Mouse (Mus musculus) hindbrain, postnatal 0 days (tissue): Measurements from ENCODE around the gene Xpnpep3. TPM values are rescaled to one million over a fixed set of nuclear protein-coding genes. Genes with fewer than 3 reads are reported as not detected.

Experiments used
- ATAC-seq: fragments of 200-750 bp; cut with Nextera tagmentation; 2 replicates; pipeline ENCODE4 v1.8.0; 2017; ENCODE audit warnings: mild to moderate bottlenecking, moderate TSS enrichment, moderate library complexity
- DNase-seq: peaks from one replicate; pipeline ENCODE4 v3.0.0-alpha.2; 2015; ENCODE audit warnings: low spot score
- H3K27ac ChIP-seq: fragments of 300-500 bp; sonication (generic); 2 replicates; pipeline ENCODE4 v1.5.1; 2014; ENCODE audit warnings: mild to moderate bottlenecking
- H3K27me3 ChIP-seq: fragments of 300-500 bp; sonication (generic); 2 replicates; pipeline ENCODE4 v1.6.1; 2014; ENCODE audit warnings: low read length, mixed read lengths; ENCODE audit not compliant: insufficient read depth
- H3K36me3 ChIP-seq: fragments of 300-500 bp; sonication (generic); 2 replicates; pipeline ENCODE4 v1.6.1; 2014; ENCODE audit warnings: low read length, mixed read lengths; ENCODE audit not compliant: insufficient read depth
- H3K4me1 ChIP-seq: fragments of 300-500 bp; sonication (generic); 2 replicates; pipeline ENCODE4 v1.6.1; 2014; ENCODE audit warnings: antibody characterized with exemption, low read length, mixed read lengths; ENCODE audit not compliant: insufficient read depth
- H3K4me2 ChIP-seq: fragments of 300-500 bp; sonication (generic); 2 replicates; pipeline ENCODE4 v1.6.1; 2014; ENCODE audit warnings: low read depth, mild to moderate bottlenecking, low read length, moderate library complexity, mixed read lengths
- H3K4me3 ChIP-seq: fragments of 300-500 bp; sonication (generic); 2 replicates; pipeline ENCODE4 v1.5.1; 2014; ENCODE audit warnings: low read length
- H3K9ac ChIP-seq: fragments of 300-500 bp; sonication (generic); replicated peaks from 2 replicates; pipeline ENCODE4 v1.6.1; 2014; ENCODE audit warnings: mild to moderate bottlenecking, low read length, moderate library complexity, mixed read lengths
- H3K9me3 ChIP-seq: fragments of 300-500 bp; sonication (generic); 2 replicates; pipeline ENCODE4 v1.6.1; 2016; ENCODE audit warnings: low read length, mixed read lengths
- CTCF ChIP-seq: IDR thresholded peaks from 2 replicates; pipeline ENCODE4 v1.5.1; 2016; ENCODE audit warnings: antibody characterized with exemption, control low read depth, low read depth
- WGBS: fragments of 180-500 bp; shearing (Covaris S2); extraction: QIAGEN DNeasy Blood & Tissue Kit; methylation state at CpG from one replicate; pipeline ENCODE4 v1.1.7; 2014; 5-methylcytosine and 5-hydroxymethylcytosine counted together
- polyA plus RNA-seq: library from polyadenylated mRNA; unstranded; fragments of >200 nt; fragmentation: Nextera tagmentation; extraction: Ambion mirVana; gene quantifications from 2 replicates; pipeline ENCODE4 v1.2.1, GENCODE M21; 2015
- total RNA-seq: library from RNA; depleted of rRNA; stranded (reverse); fragments of >200 nt; gene quantifications from 2 replicates; pipeline ENCODE4 v1.2.3, GENCODE M21; 2014

The Xpnpep3 gene
- total and polyA plus RNA-seq, 2 experiments from 2014 or later, result 6.5 to 7.7 TPM

DNA sequence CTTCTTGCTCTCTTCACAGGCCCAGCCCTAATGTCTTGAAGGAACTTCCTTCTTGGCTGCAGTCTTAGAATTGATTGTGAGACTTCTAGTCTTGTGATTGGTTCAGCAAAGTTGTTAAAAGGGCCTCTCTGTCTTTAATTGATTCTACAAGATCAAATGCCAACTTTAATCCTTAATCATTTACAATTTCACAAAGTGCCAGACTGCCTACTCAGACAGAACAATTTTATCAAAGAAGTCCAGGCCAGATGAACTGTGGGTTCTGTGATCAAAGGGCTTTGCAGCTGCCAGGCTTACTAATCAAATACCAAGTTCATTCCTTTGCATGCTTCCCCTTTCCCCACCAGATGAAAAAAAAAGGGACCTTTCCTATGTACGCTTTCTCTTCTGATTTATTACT, 21.5 kb downstream of the Xpnpep3 start:
- ATAC-seq (no peak), DNase-seq (no peak)
- Histone ChIP-seq H3K27ac (no peak overlapping the region), H3K4me1 (no peaks in the 10 kb centered on the region), H3K9ac (no peak overlapping the region), H3K27me3 (no peaks in the 10 kb centered on the region), H3K36me3 (no peaks in the 10 kb centered on the region), H3K4me2 (no peak overlapping the region), H3K4me3 (no peak overlapping the region), H3K9me3 (no peaks in the 10 kb centered on the region)
- no peak for TF ChIP-seq CTCF
- WGBS, result 72% methylated on average over 1 of the region's 1 CpGs

GRCm38 (mm10) chr15:81422156-81422681, 22.3 kb downstream of the Xpnpep3 start:
- TF ChIP-seq CTCF, result no peak
- no peak overlapping the region for H3K9ac ChIP-seq
- no peak overlapping the region for H3K4me2 ChIP-seq
- DNase-seq, result no peak
- H3K9me3 ChIP-seq, result no peaks in the 10 kb centered on the region
- 79% methylated on average over 7 of the region's 7 CpGs for WGBS
- H3K27me3 ChIP-seq, result no peaks in the 10 kb centered on the region
- no peak overlapping the region for H3K4me3 ChIP-seq
- no peak for ATAC-seq
- no peaks in the 10 kb centered on the region for H3K4me1 ChIP-seq
- H3K27ac ChIP-seq, result no peak overlapping the region
- peaks cover 2% of the 10 kb centered on the region; the same call in 1 of the 2 replicates for H3K36me3 ChIP-seq

DNA sequence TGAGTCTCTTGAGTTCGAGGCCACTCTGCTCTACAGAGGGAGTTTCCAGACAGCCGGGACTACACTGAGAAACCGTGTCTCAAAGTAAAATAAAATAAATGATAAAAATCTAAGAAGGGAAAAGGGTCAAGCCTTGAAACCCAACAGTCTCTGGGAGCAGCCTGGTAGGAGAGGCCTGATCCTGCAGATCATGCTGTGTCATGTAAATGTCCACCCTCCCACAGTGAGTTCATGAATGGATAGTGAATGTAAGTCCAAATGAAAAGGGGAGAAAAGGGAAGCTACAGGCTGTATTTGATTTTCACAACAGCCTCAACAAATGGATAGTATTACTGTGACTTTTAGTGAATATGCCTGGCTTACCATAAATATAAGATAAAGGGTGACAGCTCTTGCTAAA, 25.4 kb downstream of the Xpnpep3 start:
- no peaks in the 10 kb centered on the region for H3K27me3 ChIP-seq
- no peak for TF ChIP-seq CTCF
- no peak overlapping the region for H3K27ac ChIP-seq
- no peak for DNase-seq
- 80% methylated on average over 3 of the region's 3 CpGs for WGBS
- H3K4me3 ChIP-seq, result no peak overlapping the region
- no peak for ATAC-seq
- H3K9ac ChIP-seq, result no peak overlapping the region
- H3K4me1 ChIP-seq, result no peaks in the 10 kb centered on the region
- H3K36me3 ChIP-seq, result peaks cover 8% of the 10 kb centered on the region; the same call in 1 of the 2 replicates
- no peaks in the 10 kb centered on the region for H3K9me3 ChIP-seq
- no peak overlapping the region for H3K4me2 ChIP-seq

DNA sequence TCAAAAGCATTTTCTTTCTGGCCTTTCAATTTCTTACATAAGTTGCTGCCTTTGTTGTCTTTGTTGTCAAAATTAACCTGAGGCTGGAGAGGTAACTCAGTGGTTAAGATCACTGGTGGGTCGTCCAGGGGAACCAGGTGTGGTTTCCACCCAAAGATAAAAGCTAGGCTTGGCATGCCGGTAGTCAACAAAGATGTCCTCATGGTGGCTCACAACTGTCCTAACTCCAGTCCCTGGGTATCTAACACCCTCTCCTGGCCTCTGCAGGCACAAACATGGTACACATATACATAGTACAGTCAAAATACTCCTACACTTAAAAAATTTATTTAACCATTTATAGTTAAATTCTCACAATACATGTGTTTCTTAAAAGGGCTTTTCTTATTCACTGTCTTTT, 28.0 kb downstream of the Xpnpep3 start:
- H3K4me3 ChIP-seq, result no peak overlapping the region
- DNase-seq (no peak), ATAC-seq (no peak)
- no peaks in the 10 kb centered on the region for H3K4me1 ChIP-seq
- TF ChIP-seq CTCF, result no peak
- 84% methylated on average over 2 of the region's 2 CpGs for WGBS
- no peak overlapping the region for H3K27ac ChIP-seq
- H3K27me3 ChIP-seq, result no peaks in the 10 kb centered on the region
- H3K36me3 ChIP-seq, result peaks cover 12% of the 10 kb centered on the region; the same call in 1 of the 2 replicates
- no peak overlapping the region for H3K4me2 ChIP-seq
- H3K9ac ChIP-seq, result no peak overlapping the region
- no peaks in the 10 kb centered on the region for H3K9me3 ChIP-seq

GRCm38 (mm10) chr15:81431195-81431594, 31.3 kb downstream of the Xpnpep3 start:
- peaks cover 12% of the 10 kb centered on the region; the same call in 1 of the 2 replicates for H3K36me3 ChIP-seq
- H3K4me1 ChIP-seq, result no peaks in the 10 kb centered on the region
- 94% methylated on average over 1 of the region's 1 CpGs for WGBS
- no peak overlapping the region for H3K4me2 ChIP-seq
- H3K9ac ChIP-seq, result no peak overlapping the region
- no peaks in the 10 kb centered on the region for H3K27me3 ChIP-seq
- no peak overlapping the region for H3K4me3 ChIP-seq
- H3K27ac ChIP-seq, result no peak overlapping the region
- no peak for TF ChIP-seq CTCF
- ATAC-seq, result no peak
- DNase-seq, result no peak
- no peaks in the 10 kb centered on the region for H3K9me3 ChIP-seq

DNA sequence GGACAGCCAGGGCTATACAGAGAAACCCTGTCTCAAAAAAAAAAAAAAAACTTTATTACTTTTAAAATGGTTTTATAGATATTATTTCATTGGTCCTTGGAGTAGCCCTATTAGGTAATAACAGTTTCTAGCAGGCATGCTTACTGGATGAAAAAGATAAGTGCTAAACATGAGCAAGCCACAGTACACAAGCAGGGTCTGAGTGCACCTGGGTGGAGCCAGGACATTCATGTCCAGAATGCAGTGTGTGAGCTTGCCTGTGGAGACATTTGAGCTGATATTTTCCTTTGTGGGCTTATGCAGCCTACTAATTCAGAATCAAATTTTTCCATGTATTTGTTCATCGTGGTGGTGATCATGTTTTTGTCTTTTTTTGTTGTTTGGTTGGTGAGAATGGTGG, 38.4 kb downstream of the Xpnpep3 start:
- Histone ChIP-seq H3K4me3 (no peak overlapping the region), H3K9ac (no peak overlapping the region), H3K9me3 (no peaks in the 10 kb centered on the region), H3K36me3 (peaks cover 12% of the 10 kb centered on the region), H3K4me2 (no peak overlapping the region), H3K27ac (no peak overlapping the region), H3K4me1 (no peaks in the 10 kb centered on the region), H3K27me3 (no peaks in the 10 kb centered on the region)
- WGBS, result 97% methylated on average over 1 of the region's 1 CpGs
- TF ChIP-seq CTCF, result no peak
- ATAC-seq (no peak), DNase-seq (no peak)

- ATAC-seq (no peak), DNase-seq (no peak)
- H3K4me1 ChIP-seq, result no peaks in the 10 kb centered on the region
- H3K27me3 ChIP-seq, result no peaks in the 10 kb centered on the region
- H3K9me3 ChIP-seq, result no peaks in the 10 kb centered on the region
- H3K27ac ChIP-seq, result no peak overlapping the region
- H3K4me3 ChIP-seq, result no peak overlapping the region
- H3K36me3 ChIP-seq, result peaks cover 12% of the 10 kb centered on the region
- no peak for TF ChIP-seq CTCF
- H3K4me2 ChIP-seq, result no peak overlapping the region
- H3K9ac ChIP-seq, result no peak overlapping the region
These were observed 39.3 kb downstream of the Xpnpep3 start for GRCm38 (mm10) chr15:81439236-81439635.
